Mouse (Mus musculus) G1E (cell line): ENCODE results near the gene Sympk.

Experiments used
- CTCF ChIP-seq: IDR thresholded peaks from 2 replicates; pipeline ENCODE4 v1.5.1; 2012; ENCODE audit warnings: low read depth, low read length, inconsistent platforms, mixed read lengths
- GATA1 ChIP-seq: IDR thresholded peaks from 2 replicates; pipeline ENCODE4 v1.6.1; 2012; ENCODE audit warnings: borderline replicate concordance, low read length, inconsistent platforms, mixed read lengths
- GATA2 ChIP-seq: IDR thresholded peaks from 2 replicates; pipeline ENCODE4 v1.6.1; 2012; ENCODE audit warnings: low read depth, low read length, inconsistent platforms, borderline replicate concordance
- POLR2AphosphoS5 ChIP-seq: IDR thresholded peaks from 2 replicates; pipeline ENCODE4 v1.6.1; 2012; ENCODE audit warnings: low read depth, low read length, inconsistent platforms; ENCODE audit not compliant: insufficient replicate concordance
- TAL1 ChIP-seq: conservative IDR thresholded peaks from 2 replicates; pipeline ENCODE4 v1.6.1; 2012; ENCODE audit warnings: low read depth, low read length, inconsistent platforms, mixed read lengths

GRCm38 (mm10) chr7:19002848-19003498 lies 21.2 kb upstream of the Sympk start:
- TF ChIP-seq CTCF (no peak), GATA1 (no peak), GATA2 (no peak), TAL1 (no peak), POLR2AphosphoS5 (no peak)
